Mouse (Mus musculus): ENCODE measurements around the gene Hoxb6.

DNA sequence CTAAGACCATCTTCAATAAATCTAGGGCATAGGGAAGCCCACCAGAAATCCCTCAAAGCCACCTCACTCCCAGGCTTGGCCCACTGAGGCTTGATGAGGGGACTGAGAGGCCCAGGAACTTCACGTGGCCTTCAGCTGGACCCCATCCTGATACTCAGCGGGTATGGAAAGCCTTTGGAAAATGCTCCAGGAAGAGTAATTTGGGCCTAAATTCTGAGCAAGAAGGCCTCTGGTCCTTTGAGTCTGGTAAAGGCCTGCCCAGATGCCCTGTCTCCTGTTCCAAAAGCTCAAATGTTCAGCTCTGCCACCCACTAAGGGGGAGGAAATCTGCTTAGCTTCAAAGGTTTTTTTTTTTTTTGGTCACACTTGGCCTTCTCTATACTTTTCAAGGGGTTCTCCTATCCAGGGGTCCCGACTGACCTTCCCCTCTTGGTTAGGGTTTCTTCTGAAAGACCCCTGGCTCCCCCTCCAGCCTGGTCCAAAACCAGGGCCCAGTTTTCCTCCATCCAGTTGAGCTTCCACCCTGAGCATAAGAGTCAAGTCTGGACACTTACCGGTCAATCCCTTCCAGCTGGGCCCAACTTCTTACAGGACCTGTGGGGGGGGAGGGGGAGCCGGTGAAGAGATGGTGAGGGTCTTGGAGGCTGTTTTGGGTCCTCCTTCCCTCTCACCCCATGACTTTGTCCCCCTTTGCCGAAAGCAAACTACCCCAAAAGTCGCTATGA lies 14.1 kb downstream of the Hoxb6 start:
- TF ChIP-seq POLR2A (IDR thresholded peaks at IDR 0.05; ENCODE audit: insufficient read length, low read depth): no peak
- TF ChIP-seq E2F4 (IDR thresholded peaks at IDR 0.05; ENCODE audit: insufficient read depth): no peak
- no peak for TF ChIP-seq USF1 (IDR thresholded peaks at IDR 0.05; ENCODE audit: low read depth)
